Mouse (Mus musculus) adrenal gland, adult 8-10 months (tissue): ENCODE measurements at regions not wholly inside any gene's neighbourhood (a gene's known extent, or its start where the extent isn't known, plus 50 kb on each side); places are given as distances from the start of the nearest gene placed in this dataset.
A peak's percentile ranks its signal among the peaks of the same experiment; 100 is the strongest.

ENCODE experiments used
- DNase-seq: peaks from one replicate; pipeline ENCODE4 v3.0.0; 2022

DNA sequence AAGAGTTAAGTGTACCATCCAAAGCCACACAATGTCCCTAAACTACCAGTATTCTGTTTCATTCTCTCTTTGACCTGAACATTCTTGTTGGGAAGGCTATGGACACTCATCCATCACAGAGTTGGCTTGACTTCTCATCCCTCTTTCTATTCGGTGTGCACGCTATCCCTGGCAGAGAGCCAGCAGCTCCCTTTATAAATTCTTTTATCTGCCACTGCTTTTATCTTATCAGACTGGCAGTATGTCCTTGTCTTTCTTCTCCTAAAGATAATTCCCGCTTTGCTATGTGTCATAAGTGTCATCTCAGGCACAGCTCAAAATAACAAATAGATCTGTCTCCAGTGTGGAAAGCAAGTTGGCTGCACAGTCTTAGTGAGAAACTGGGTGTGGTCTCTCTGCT is 106.6 kb upstream of the Lipc start:
- DNase-seq: peak; percentile 67

DNA sequence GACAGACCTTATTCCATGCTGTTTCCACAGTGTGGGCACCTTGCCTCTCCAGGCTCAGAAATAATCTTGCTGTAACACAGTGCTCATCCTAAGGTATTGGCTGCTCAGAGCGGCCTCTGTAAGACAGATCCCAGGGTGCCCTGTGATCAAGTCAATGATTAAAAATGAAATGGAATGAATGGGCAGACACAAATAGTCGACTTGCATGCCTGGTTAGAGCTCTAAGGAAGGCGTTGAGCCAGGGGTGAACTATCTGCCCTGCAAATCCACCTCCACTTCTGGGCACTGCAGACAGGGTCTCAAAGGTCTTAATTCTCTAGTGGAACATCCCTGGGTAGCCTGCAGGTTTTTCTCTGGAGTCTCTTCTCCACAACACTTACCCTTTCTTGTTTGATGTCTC is 104.8 kb upstream of the Lipc start:
- no peak for DNase-seq

DNA sequence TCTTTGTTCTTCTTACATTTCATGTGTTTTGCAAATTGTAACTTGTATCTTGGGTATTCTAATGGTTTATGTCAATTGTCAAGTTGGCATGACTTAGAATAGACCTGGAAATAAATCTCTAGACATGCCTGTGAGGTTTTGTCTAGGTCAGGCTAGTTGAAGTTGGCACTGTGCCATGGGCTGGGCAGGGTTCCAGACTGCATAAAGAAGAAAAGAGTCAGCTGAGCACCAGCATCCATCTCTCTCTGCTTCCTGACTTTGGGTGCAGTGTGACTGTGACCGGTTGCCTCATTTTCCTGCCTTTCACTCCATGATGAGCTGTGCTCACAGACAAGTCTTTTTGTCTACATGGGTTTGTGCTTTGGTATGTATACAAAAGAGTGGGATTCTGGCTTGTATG is 91.9 kb upstream of the Lipc start:
- DNase-seq: no peak

DNA sequence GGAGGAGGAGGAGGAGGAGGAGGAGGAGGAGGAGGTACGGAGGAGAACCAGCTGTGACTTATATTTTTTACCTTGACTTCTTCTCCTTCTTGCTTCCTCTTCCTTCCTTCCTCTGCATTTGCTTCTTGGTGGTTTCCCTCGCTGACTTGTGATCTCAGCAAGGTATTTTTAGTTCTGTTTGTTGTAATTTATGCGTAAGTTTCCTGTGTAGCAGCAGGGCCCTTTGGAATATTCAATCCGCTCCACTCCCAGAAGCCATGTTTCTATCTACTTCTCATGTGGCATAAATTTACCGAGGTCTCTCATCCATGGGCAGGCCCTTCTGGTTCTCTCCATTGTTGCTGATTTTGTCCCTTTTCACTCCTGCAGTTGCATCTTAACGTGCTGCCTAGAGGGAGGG is 83.3 kb upstream of the Lipc start:
- DNase-seq: no peak

DNA sequence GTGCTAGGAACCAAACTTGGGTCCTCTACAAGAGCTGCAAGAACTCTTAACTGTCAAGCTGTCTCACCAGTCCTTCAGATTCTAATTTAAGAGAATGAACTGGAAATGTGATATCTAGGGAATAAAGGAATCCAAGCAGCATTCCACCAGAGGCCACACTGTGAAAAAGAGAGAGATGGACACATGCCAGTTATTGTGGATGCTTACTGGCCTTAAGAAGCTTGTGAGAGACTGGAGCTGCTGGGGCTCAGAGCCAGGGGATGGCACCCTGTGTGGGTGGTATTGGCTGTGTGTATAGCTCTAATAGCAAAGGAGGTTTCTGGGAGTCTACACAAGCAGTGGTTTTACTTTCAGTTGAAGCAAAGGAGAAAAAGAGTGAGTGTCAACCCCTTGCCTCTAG is 80.1 kb upstream of the Lipc start:
- no peak for DNase-seq

DNA sequence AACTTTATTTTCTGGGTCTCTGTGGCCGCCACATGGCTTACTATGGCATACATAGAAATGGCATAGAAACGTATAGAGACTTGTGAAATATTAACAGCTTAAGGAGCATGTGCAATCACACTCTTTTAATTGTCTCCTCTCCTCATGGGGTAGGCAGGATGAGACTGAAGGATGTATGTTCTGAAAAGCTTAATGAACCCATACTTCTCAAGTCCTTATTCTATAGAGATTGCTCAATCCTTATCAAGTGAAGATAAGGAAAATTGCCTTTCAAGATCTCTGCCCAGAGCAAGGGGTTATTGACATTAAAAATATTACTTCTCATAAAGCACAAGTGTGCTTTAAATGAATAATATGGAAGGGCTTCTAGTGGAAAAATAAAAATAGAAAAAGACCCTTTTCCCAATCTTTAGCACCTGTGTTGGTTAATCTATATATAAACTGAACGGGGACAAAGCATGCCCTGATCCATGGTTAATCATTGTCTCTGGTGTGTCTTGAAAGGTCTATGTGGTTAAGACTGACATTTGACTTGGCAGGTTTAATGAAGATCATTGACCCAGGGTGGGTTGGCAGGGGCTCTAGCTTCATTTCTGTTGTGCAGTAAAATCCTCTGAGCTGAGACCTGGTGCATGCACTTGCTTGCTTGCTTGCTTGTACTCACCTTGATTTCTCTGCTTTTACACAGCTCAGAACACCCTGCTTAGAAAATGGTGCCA is 78.3 kb upstream of the Lipc start:
- DNase-seq: no peak

DNA sequence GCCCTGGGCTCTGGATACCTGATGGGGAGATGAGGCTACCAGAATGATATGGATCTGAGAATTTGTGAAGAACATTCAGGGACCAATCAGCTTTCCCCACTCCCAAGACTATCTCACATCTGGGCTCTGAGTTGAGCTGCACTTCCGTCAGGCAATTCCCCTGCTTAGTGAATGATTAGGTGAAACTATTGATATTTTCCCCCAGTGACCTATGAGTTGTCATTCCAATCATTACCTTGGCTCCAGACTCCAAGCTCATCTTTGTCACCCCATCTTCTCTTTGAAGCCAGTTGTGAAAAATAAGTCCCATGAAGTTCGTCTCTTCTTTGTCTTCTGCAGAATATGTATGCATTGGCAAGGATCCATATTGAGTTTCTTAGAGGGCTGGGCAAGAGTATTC is 76.1 kb upstream of the Lipc start:
- DNase-seq: no peak

DNA sequence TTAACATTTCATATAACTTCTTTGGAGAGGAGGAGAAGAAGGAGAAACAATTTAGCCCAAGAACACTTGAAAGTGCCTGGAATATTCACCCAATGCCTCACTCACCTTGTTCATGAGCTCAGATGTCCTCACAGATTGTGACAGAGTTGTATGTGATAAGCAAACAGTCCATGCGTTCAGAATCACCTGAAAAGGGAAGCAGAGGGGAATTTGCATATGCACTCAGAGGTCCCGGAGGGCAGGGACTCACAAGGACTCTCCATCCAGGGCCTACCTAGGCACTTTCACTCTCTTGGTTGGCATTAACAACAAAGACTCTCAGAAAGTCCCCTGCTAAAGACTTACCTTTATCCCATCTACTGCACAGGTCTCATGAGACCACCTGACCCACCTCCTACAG is 75.6 kb upstream of the Lipc start:
- DNase-seq: no peak

DNA sequence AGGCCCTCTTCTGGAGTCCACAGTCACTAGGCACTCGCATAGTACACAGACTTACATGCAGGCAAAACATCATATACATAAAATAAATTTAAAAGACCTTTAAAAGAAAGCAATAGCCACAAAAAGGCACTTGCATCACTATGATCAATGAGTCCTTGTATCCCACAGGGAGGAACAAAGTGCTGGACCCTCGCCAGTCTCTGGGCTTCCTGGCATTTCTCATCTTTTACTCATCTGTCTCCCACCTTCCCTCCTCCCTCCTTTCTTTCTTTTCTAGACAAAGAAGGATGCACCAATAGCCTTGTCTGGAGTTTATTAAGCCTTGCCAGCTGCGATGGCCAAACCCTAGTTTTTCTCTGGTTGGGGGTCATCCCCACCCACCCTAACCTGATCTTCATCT is 73.2 kb upstream of the Lipc start:
- no peak for DNase-seq

DNA sequence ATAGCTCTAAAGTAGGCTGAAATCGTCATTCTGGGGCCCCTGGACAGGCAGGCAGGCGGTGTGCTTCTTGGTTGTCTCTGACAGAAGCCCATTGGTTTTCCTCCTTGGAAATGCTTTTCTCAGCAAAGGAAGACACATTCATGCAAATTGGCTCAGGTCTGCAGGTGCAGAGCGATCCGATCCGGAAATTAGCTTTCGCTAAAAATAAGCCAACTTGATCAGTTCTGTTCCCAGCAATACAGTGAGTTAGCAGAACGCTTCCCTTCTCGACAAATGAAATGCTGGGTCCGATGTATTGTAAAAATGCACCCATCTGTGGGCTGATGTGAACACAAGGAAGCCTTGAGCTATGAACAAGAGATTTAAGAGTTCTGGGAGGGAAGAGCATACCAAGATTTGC is 66.2 kb upstream of the Lipc start:
- DNase-seq: no peak

DNA sequence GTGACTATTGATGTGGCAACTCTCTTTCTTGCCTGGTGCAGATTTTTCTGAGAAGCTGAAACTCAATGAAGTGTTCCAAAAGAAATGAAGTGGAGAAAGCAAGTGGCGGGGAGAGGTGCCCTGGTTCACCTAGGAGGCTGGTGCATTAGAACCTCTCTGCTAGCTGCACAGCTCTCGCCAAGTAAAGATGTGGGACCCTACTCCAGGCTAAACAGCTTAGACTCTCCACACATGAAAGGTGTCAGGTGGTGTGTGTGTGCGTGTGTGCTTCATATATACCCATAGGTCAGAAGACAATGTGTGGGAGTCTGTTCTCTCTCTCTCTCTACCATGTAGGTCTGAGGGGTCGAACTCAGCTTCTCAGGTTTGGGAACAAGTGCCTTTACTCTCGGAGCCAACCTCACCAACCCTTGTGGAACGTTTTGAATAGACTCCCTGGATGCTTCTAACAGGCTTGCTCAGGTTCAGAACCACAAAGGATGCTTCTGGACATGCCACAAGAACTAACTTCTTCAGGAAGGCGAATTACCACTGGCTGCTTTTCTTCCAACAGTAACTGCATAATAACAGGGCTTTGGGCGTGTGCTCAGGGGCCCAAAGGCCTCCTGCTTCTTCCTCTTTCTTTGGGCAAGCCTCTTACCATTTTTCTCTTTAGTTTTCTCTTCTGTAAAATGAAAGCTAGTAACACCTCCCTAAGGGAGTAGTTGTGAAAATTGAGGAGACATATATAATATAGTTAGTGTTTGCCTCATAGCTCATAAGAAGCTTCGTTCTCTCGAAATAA is 65.6 kb upstream of the Lipc start:
- DNase-seq: no peak

DNA sequence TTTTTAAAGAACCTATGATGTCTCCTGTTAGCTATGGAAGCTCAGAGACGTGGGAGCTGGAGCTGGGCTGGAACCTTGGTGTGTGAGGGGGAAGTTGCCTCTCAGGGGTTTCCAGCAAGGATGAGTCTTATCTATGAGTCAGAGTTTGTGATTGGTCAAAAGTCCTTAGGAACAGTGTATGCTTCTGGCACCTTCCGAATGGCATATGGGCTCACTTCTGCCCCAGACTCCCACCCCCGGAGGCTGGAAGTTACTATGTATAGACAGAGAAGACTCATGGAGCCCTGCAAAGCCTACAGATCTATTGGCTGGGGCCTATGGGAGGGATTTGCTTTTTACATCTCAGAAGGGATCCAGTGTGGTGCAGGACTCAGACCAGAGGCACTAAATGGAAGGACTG is 63.9 kb upstream of the Lipc start:
- DNase-seq: no peak

DNA sequence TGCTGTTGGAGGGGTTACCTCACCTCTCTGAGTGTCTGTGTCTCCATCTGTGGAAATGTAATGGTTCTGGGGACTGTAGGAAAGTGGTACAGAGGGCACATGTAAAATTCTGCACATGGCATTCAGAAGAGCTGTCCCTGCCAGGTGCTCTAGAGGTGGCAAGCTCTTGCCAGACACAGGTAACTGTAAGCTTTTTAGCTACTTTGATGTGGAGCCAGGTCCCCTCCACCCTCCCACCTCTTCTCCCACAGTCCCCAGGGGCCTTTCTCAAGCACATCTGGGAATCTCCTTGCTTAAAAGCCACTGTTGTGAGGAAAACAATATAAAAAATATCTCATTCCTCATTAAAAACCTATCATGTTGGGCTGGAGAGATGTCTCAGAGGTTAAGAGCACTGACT is 63.4 kb upstream of the Lipc start:
- DNase-seq: no peak

DNA sequence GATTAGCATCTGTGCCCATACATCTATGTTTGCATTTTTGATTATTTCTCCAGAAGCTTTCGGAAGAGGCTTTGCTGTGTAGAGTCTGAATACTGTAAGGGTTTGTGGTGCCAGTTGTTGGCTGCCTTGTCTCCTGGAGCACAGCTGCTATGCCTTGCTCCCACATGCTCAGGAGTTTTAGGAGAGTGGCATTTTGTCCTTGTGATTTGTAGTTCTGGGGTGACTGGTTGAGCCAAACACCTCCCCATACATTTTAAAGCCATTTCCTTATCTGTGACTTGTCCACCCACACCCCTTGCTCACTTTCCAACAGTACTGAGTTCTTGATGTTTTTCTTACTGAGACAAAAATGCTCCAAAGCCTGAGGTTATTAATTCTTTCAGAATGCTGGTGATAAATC is 60.4 kb upstream of the Lipc start:
- no peak for DNase-seq

DNA sequence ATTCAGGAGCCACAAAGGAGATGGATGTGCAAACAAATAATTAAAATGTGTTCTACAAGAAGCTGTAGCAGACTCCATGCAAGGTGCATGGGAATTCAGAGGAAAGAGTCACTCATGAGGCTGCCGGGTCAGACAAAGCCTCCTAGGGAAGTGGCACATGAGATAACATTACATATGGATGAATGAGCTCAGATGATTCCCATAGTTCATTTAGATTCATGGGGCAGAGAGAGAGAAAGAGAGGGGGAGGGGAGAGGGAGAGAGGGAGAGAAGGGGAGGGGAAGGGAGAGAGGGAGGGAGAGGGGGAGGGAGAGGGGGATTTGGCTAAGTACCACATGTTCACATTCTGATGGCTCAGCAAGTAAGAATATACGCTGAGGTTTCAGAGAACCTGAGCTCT is 52.6 kb upstream of the Lipc start:
- no peak for DNase-seq
